Mouse (Mus musculus): Measurements from ENCODE around the gene Ube2l3. TPM values are rescaled to one million over a fixed set of nuclear protein-coding genes. Genes with fewer than 3 reads are reported as not detected.

Ube2l3 gene
- polyA plus RNA-seq (2011; ENCODE audit: insufficient read depth, insufficient read length, low replicate concordance, missing spikeins), result 70.5 and 97.7 TPM in 2 replicates

DNA sequence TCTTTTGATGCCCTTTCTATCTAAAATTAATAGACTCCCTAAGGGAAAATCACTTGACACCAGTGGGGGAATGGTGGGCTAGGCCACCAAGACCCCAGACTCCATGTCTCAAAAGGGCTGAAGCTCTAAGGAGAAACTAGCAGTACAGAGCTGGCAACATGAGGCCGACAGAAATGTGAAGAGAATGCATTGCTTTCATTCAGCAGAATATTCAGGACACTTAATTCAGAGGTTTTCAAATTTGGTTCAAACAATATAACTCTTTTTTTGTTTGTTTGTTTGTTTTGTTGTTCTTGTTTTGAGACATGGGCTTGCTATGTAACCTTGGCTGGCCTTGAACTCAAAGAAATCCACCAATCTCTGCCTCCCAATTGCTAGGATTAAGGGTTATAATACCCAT, at the start of gene Ube2l3:
Ube2l3 (minus strand) TSS at position 101 of the 400 bp plus-strand sequence.
- Histone ChIP-seq H3K27ac (ENCODE audit: control insufficient read depth, insufficient read depth, low read depth, low read length, poor library complexity) (no peak within 1 kb of the TSS), H3K4me1 (ENCODE audit: control insufficient read depth, insufficient read depth, low read length) (peaks cover 2% of the 10 kb centered on the region), H3K4me3 (replicated peaks; ENCODE audit: control insufficient read depth, low read depth, low read length) (peak within 1 kb of the TSS; percentile 94)
- 82% methylated on average over 1 of the region's 1 CpGs for WGBS
- TF ChIP-seq CTCF (IDR thresholded peaks at IDR 0.05; ENCODE audit: control insufficient read depth, insufficient read depth, low read length) (no peak), POLR2A (IDR thresholded peaks at IDR 0.05; ENCODE audit: borderline replicate concordance, control insufficient read depth, low read depth, low read length) (no peak)

DNA sequence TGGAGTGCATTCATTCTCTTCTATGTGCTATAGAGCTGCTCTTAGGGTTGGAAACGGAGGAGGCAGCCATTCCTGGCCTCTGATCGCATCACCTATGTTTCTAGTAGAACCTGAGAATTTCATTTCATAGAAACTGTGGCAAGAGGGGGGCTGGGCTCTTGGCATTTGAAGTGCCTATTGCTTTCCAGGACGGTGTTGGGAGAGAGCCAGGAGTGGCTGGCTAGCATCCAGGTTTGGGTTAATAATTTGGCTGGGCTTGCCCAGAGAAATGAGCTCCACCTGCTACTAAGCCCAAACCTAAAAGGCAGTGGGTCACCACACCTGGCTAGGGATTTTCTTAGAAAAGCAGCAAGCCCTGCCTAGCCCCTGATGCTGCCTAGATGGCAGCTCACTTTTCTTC, 49.1 kb upstream of the Ube2l3 start:
- WGBS, result 71% methylated on average over 3 of the region's 3 CpGs
- Histone ChIP-seq H3K4me1 (ENCODE audit: control insufficient read depth, insufficient read depth, low read length) (peaks cover 2% of the 10 kb centered on the region; the same call in 1 of the 2 replicates), H3K4me3 (replicated peaks; ENCODE audit: control insufficient read depth, low read depth, low read length) (no peak overlapping the region), H3K27ac (ENCODE audit: control insufficient read depth, insufficient read depth, low read depth, low read length, poor library complexity) (no peak overlapping the region)
- no peak for TF ChIP-seq CTCF (IDR thresholded peaks at IDR 0.05; ENCODE audit: control insufficient read depth, insufficient read depth, low read length)
- no peak for TF ChIP-seq POLR2A (IDR thresholded peaks at IDR 0.05; ENCODE audit: borderline replicate concordance, control insufficient read depth, low read depth, low read length)

DNA sequence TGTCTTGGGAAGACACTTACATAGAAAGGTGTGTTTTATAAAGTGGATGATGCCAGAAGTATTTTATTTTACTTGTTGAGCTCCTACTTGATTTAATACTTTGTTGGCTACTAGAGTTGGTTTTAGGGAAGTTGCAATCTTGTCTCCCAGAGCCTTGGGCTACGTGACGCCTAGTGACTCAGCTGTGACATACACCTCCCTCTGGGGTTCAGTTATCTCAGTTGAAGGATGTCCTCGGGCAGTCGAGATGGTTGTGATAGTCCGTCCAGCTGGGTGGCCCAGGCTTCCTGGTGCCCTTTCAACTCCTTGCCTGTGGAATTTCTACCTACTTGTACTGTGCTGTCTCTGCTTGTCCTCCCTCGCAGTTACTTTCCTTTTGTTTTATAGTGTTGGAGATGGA, 46.7 kb upstream of the Ube2l3 start:
- H3K27ac ChIP-seq (ENCODE audit: control insufficient read depth, insufficient read depth, low read depth, low read length, poor library complexity), result no peak overlapping the region
- H3K4me1 ChIP-seq (ENCODE audit: control insufficient read depth, insufficient read depth, low read length), result peaks cover 2% of the 10 kb centered on the region; the same call in 1 of the 2 replicates
- 15% methylated on average over 6 of the region's 6 CpGs for WGBS
- H3K4me3 ChIP-seq (replicated peaks; ENCODE audit: control insufficient read depth, low read depth, low read length), result no peak overlapping the region
- TF ChIP-seq POLR2A (IDR thresholded peaks at IDR 0.05; ENCODE audit: borderline replicate concordance, control insufficient read depth, low read depth, low read length) (no peak), CTCF (IDR thresholded peaks at IDR 0.05; ENCODE audit: control insufficient read depth, insufficient read depth, low read length) (no peak)

DNA sequence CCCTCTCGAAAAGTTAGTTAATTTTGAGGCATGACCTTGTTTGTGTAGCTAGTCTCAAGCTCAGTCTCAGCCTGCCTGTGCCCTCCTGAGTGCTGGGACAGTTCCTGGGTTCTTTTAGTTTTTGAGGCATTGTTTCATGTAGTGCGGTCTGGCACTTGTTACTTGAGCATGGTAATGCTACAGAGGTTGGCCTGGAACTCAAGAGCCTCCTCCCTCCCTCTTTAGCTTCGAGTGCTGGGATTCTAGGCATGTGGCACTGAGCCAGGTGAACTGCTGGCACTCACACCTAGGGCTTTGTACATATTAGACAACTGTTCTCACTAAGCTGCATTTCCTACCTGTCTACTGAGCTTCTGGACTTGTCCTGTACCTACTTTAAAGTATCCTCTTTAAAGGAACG, 45.3 kb upstream of the Ube2l3 start:
- H3K4me1 ChIP-seq (ENCODE audit: control insufficient read depth, insufficient read depth, low read length), result peaks cover 2% of the 10 kb centered on the region; the same call in 1 of the 2 replicates
- H3K4me3 ChIP-seq (replicated peaks; ENCODE audit: control insufficient read depth, low read depth, low read length), result no peak overlapping the region
- WGBS, result 62% methylated on average over 4 of the region's 4 CpGs
- TF ChIP-seq POLR2A (IDR thresholded peaks at IDR 0.05; ENCODE audit: borderline replicate concordance, control insufficient read depth, low read depth, low read length), result no peak
- no peak for TF ChIP-seq CTCF (IDR thresholded peaks at IDR 0.05; ENCODE audit: control insufficient read depth, insufficient read depth, low read length)
- no peak overlapping the region for H3K27ac ChIP-seq (ENCODE audit: control insufficient read depth, insufficient read depth, low read depth, low read length, poor library complexity)

DNA sequence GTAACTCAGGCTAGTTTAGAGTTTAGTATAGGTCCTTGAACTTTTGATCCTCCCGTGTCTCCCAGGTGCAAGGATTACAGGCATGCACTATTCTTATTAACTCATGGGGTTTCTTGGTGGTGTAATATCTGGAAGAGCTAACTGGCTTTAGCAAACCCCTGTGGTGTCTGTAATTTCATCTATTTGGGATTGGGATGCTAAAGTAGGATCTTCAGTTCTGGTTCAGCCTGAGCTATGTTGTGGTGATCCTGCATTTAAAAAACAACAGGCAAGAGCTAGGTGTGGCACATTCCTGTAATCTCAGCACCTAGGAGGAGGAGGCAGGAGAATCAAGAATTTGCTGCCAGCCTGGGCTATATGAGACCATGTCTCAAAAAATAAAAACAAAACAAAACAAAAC, 42.5 kb upstream of the Ube2l3 start:
- TF ChIP-seq CTCF (IDR thresholded peaks at IDR 0.05; ENCODE audit: control insufficient read depth, insufficient read depth, low read length), result no peak
- TF ChIP-seq POLR2A (IDR thresholded peaks at IDR 0.05; ENCODE audit: borderline replicate concordance, control insufficient read depth, low read depth, low read length), result no peak
- H3K4me3 ChIP-seq (replicated peaks; ENCODE audit: control insufficient read depth, low read depth, low read length), result no peak overlapping the region
- H3K27ac ChIP-seq (ENCODE audit: control insufficient read depth, insufficient read depth, low read depth, low read length, poor library complexity), result no peak overlapping the region
- peaks cover 2% of the 10 kb centered on the region; the same call in 1 of the 2 replicates for H3K4me1 ChIP-seq (ENCODE audit: control insufficient read depth, insufficient read depth, low read length)
- WGBS, result 65% methylated on average over 1 of the region's 1 CpGs

DNA sequence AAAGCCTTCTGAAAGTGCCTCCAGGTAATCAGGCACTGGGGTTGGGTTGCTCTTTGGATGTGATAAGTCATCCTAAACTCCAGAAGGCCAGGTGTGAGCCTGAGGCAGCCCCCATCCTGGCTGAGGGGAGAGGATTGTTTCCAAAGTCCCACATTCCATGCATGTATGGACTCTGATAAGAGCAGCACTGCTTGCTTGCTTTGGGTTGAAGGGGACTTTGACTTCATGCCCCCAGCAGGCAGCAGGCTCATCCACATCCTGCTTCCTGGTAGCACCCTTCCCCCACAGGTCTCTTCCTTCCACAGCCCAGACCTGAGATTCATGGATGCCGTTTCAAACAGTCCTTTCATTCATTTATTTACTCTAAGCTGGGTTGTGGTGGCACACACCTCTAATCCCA, 41.3 kb upstream of the Ube2l3 start:
- Histone ChIP-seq H3K4me1 (ENCODE audit: control insufficient read depth, insufficient read depth, low read length) (no peaks in the 10 kb centered on the region; the same call in 1 of the 2 replicates), H3K4me3 (replicated peaks; ENCODE audit: control insufficient read depth, low read depth, low read length) (no peak overlapping the region), H3K27ac (ENCODE audit: control insufficient read depth, insufficient read depth, low read depth, low read length, poor library complexity) (no peak overlapping the region)
- 42% methylated on average over 1 of the region's 1 CpGs for WGBS
- TF ChIP-seq CTCF (IDR thresholded peaks at IDR 0.05; ENCODE audit: control insufficient read depth, insufficient read depth, low read length) (no peak), POLR2A (IDR thresholded peaks at IDR 0.05; ENCODE audit: borderline replicate concordance, control insufficient read depth, low read depth, low read length) (no peak)

DNA sequence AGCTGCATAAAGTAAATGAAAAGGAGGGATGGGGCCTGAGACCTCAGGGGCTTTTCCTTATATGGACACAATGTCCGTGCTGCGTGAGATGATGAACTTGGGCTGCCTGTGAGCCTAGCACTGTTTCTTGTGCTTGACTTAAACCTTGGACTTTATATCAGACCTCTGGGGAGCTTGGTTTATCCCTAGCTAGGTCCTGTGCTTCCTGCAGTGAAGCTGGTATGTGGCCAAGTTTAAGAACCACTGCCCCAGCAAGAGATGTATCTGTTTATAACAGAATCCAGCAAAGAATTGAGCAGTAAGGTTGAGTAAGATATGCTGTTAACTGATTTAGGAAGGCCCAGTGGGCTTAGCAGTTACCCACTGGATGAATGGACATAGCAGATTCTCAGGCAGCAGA, 37.0 kb upstream of the Ube2l3 start:
- no peaks in the 10 kb centered on the region for H3K4me1 ChIP-seq (ENCODE audit: control insufficient read depth, insufficient read depth, low read length)
- TF ChIP-seq POLR2A (IDR thresholded peaks at IDR 0.05; ENCODE audit: borderline replicate concordance, control insufficient read depth, low read depth, low read length) (no peak), CTCF (IDR thresholded peaks at IDR 0.05; ENCODE audit: control insufficient read depth, insufficient read depth, low read length) (no peak)
- WGBS, result 79% methylated on average over 2 of the region's 2 CpGs
- H3K4me3 ChIP-seq (replicated peaks; ENCODE audit: control insufficient read depth, low read depth, low read length), result no peak overlapping the region
- H3K27ac ChIP-seq (ENCODE audit: control insufficient read depth, insufficient read depth, low read depth, low read length, poor library complexity), result no peak overlapping the region

DNA sequence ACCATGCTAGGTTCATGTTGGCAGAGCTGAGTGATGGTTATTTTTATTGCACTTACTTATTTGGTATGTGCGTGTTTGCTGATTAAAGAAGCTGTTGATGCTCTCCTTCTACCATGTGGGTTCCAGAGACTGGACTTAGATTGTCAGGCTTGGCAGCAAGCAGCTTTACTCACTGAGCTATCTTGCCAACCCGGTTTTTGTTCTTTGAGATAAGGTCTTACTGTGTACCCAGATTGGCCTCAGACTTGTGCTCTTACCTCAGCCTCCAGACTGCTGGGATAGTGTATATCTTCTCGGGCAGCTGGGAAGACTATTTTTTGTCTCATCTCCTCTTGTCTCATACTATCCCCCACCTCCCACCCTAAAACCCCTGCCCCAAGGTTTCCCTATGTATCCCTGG, 35.2 kb upstream of the Ube2l3 start:
- WGBS, result 44% methylated on average over 3 of the region's 3 CpGs
- Histone ChIP-seq H3K4me1 (ENCODE audit: control insufficient read depth, insufficient read depth, low read length) (no peaks in the 10 kb centered on the region; the same call in 1 of the 2 replicates), H3K27ac (ENCODE audit: control insufficient read depth, insufficient read depth, low read depth, low read length, poor library complexity) (no peak overlapping the region), H3K4me3 (replicated peaks; ENCODE audit: control insufficient read depth, low read depth, low read length) (no peak overlapping the region)
- TF ChIP-seq POLR2A (IDR thresholded peaks at IDR 0.05; ENCODE audit: borderline replicate concordance, control insufficient read depth, low read depth, low read length) (no peak), CTCF (IDR thresholded peaks at IDR 0.05; ENCODE audit: control insufficient read depth, insufficient read depth, low read length) (no peak)

All from bone marrow, adult 2 months (tissue).